Mouse (Mus musculus) testis, adult 2 months (tissue): ENCODE results near the gene Mef2a.

Experiments
- CTCF ChIP-seq: fragments of 200-500 bp; IDR thresholded peaks from 2 replicates; pipeline ENCODE4 v1.5.1; 2012; ENCODE audit warnings: low read depth, mild to moderate bottlenecking, inconsistent platforms, low read length, moderate library complexity; ENCODE audit not compliant: control insufficient read depth, insufficient read depth, insufficient replicate concordance
- POLR2A ChIP-seq: fragments of 200-500 bp; IDR thresholded peaks from 2 replicates; pipeline ENCODE4 v1.6.1; 2012; ENCODE audit warnings: low read depth, mild to moderate bottlenecking, inconsistent platforms, low read length, moderate library complexity; ENCODE audit not compliant: control insufficient read depth

- TF ChIP-seq CTCF (no peak), POLR2A (no peak)
Observed at GRCm38 (mm10) chr7:67203625-67204024, 169.0 kb downstream of the Mef2a start.
